Mouse (Mus musculus): Measurements from ENCODE around the gene Specc1l.

- TF ChIP-seq CTCF (IDR thresholded peaks at IDR 0.05; ENCODE audit: low read depth, low read length), result peak; percentile 93
- TF ChIP-seq POLR2A (IDR thresholded peaks at IDR 0.05; ENCODE audit: extremely low read depth, insufficient read depth, low read length), result no peak
These were observed 29.6 kb upstream of the Specc1l start for GRCm38 (mm10) chr10:75182151-75182774.

All from liver, adult 2 months (tissue).